Mouse (Mus musculus) gastrocnemius, postnatal 14 days (tissue): ENCODE results near the gene Wnt5a. TPM values are rescaled to one million over a fixed set of nuclear protein-coding genes. Genes with fewer than 3 reads are reported as not detected.
A peak's percentile ranks its signal among the peaks of the same experiment; 100 is the strongest.

Source experiments
- DNase-seq: peaks from one replicate; pipeline ENCODE4 v3.0.0; 2021; ENCODE audit warnings: mixed read lengths
- intact Hi-C: fragments of 180-260 bp; cut with DNase I; formaldehyde crosslinking; loops from one replicate; pipeline ENCODE4 v1.15.1; 2025; ENCODE audit warnings: low total_unique reads
- total RNA-seq, 2 experiments: library from RNA; stranded (reverse); gene quantifications; 2 replicates each; pipeline ENCODE4 v1.2.3; 2021

Gene Wnt5a
- total RNA-seq, 2 experiments from 2014 or later, result 6.6 to 10.0 TPM

DNA sequence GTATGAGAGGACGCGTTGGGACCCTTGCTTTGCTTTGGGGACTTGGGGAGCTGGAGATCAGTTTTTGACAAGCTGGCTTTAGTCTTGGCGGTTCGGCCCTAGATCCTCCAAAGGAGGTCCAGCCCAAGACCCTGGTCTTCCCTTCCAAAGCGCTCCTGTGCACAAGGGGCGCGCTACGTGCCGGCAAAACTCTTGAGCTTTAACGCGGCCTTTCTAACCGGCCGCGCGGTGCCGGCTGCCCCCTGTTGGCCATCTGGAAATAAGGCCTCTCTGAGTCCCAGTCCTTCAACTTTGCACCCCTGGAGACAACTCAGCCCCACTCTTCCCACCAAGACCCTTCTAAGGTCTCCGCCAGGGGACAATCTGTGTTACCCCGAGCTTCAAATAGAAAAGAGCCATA lies 2.9 kb downstream of the Wnt5a start:
- DNase-seq, result peak; percentile 68
- intact Hi-C loops, result no loop called here

DNA sequence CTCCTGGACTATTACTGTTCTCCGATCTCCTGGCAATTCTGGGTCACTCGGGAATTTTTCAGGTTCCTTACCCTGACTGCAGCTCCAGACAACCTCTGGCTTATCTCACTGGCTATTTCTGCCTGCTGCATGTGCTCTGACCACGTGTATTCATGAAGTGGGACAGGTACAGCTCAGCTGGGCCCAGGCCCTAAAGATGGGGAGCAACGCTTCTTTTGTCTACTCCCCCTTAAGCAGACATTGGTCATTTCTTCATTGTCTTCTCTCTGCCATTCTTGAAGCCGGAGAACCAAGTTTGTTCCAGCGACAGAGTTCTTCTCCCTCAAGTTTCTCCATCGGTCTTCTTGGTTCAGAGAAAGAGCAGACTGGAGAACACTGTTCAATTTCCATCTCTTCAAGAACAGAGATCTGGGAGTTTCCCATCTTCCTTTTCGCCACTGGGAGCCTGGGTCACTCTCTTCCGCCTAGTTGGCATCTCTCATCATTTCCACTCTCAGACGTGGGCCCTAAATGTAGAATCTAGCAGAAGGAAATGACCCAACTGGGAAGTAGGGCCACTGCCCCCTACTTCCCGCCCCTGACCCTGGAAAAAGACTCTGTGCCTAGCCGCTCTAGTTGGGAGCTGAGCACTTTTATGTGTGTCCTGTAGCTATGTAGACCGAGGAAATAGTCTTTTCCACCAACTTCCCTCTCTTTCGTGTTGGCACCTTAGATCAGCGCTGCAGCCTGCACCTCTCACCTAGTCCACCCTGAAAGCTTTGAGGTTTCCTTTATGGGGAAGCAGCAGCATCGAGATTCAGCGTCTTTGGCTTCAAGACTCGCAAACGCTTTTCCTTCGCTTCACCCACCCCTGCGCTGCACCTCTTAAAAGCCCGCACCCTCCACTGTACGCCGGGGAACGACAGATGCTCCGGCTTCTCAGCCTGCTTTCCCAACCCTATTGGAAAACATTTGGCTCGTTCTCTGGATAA lies 4.0 kb downstream of the Wnt5a start:
- intact Hi-C loops, result no loop called here
- no peak for DNase-seq

DNA sequence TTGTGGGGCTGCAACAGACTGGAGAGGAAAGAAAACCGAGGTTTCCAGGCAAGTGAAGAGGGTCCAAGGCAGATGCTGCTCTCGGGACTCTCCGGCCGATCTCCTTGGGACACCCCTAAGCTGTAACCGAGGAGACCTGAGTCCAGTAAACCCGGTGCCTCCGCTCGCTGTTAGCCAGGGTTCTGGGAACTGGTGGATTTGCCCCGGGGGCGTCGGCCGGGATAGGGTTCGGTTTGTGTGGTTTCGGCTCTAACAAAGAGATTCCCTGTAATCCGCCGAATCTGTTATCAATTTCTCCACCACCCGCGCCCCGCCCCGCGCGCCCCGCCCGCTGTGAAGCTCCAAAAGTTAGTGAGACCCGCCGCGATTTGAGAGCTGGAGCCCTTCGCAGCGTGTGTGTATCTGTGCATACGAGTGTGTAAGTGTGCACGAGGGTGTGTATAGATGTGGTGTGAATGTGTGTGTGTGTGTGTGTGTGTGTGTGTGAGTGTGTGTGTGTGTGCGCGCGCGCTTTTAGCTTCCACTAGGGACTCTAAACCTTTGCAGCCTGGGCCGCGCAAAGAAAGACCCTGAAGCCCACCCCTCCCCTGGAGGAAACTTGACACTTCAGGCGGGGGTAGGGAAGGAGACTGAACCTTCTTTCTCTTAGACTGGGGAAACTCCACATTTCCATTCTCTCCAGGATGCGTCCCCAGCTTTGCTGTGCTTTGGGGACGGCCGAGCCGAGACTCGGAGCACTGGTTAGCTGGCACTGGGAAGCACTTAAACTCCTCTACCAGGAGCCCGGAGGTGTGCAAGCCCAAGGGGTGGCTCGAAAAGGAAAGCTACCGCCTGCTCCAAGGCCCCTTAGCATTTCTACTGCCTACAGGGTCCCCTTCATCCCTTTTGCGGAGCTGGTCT lies 5.1 kb downstream of the Wnt5a start:
- DNase-seq, result peak; percentile 27
- intact Hi-C loops, result loop anchor here (5.0 kb wide), 1 partner anchor 702 kb away; no protein-coding TSS in a partner anchor

DNA sequence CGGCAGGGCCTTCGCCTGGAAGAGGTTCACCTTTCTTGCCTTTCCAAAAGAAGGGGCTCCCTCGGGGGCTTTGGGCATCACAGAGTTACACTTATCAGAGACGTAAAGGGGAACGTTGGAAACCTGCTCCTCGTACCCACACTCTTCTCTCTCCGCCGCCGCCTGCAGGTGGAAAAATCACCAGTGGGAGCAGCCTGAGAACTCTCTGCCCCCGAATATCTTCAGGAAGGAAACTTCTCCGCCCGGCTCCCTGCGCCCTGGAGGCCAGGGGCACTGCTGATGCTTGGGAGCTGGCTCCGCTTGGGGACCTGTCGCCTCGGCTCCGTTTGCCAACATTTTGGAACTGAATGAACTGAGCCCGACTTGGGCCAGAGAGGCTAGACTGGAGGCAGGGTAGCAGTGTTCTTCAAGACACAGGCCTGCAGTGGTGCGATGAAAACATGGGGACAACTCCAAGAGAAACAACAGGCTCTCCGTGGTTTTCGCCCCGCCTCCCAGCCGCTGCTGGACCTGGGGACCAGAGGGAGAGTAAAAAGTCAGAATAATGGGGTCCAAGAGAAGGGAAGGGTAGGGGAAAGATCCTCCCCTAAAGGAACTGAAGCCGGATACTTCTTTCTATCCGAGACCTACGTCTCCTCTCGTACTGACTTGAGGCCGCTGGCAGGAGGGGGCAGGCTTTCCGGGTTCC lies 5.9 kb downstream of the Wnt5a start:
- intact Hi-C loops, result loop anchor here (5.0 kb wide), 1 partner anchor 703 kb away; no protein-coding TSS in a partner anchor
- DNase-seq, result no peak

DNA sequence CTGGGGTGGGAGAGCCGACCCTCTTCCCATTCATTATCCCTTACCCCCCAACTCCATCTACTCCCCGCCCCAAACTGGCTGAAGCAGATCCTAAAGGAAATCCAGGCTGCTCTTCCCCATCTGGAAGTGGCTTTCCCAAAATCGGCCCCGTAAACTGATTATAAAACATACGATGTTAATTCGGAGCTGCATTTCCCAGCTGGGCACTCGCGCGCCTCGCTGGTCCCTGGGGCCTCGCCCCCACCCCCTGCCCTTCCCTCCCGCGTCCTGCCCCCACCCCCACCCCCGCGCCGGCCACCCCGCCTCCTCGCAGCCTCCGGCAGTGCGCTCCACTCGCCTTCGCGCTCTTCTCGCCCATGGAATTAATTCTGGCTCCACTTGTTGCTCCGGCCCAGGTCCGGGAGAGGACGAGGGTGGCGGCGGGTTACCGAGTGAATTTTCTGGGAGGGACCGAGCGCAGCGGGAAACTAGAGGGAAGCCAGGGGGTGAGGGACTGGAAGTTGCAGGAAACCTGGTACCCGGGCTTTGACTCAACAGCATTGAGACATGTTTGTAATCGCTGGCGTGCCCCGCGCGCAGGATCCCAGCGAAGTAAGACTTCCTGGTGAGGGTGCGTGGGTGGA lies 6.6 kb downstream of the Wnt5a start:
- intact Hi-C loops, result loop anchor here (5.0 kb wide), 1 partner anchor 704 kb away; no protein-coding TSS in a partner anchor
- no peak for DNase-seq

DNA sequence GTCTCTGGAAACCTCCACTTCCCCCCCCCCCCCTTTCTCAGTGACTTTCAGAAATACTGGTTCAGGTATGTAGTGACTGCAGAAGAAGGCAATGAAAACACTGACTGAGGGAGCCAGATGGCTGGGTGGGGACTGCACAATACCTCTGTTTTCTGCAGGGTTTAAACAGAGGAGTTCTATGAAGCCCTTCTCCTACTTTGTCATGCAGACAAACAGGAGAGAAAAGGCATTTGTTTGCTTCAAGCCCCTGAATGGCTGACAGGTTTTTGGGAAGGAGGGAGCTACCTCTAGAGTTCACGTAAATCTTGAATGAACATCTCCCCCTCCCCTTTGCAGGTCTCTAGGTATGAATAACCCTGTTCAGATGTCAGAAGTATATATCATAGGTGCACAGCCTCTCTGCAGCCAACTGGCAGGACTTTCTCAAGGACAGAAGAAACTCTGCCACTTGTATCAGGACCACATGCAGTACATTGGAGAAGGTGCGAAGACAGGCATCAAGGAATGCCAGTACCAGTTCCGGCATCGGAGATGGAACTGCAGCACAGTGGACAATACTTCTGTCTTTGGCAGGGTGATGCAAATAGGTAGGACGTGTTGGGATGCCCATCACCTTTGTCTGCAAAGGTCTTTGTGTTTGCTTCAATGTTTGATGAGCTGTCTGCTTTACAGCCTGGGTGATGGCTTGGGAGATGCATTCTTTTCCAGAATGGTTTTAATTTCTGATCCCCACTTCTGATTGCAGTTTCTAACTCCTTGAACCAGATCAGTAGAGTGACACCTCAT lies 8.4 kb downstream of the Wnt5a start:
- DNase-seq, result no peak
- intact Hi-C loops, result loop anchor here (5.0 kb wide), 1 partner anchor 706 kb away; no protein-coding TSS in a partner anchor

DNA sequence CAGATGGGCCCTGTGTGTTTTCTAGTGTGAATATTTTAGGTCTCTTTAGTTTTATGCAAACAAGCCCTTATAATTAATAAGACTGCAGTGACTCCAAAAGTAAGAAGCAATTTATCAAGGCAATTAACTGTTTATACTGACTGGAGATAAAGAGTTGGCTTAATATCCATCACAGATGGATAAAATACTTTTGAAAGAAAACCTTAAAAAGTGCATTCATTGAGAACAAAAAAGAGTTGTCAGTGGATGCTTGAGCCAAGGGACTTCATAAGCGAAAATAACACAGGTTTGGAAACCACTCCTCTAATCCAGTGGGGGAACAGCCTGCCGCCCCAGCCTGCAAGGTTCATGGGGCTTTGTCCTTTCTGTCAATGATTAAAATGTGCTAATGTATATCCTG lies 9.6 kb downstream of the Wnt5a start:
- intact Hi-C loops, result loop anchor here (5.0 kb wide), 1 partner anchor 707 kb away; no protein-coding TSS in a partner anchor
- no peak for DNase-seq

DNA sequence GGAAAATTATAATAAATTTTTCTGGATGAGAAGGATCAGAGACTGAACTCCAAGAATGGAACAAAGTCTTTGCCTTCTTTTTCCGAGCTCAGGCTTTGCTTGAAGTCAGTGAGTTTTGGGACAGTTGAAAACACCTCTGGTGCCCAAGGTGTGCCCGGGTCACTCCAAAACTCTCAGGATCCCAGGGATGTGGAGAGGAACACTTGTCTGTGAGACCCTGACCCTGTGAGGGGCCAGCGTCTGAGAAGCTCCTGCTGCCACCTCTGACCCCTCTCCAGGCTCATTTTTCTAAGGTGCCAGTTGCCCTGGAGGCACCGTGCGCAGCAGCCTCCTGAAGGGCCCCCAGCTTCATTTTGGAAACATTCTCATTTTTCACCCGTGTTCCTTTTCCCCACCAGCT lies 10.8 kb downstream of the Wnt5a start:
- no peak for DNase-seq
- intact Hi-C loops, result no loop called here

DNA sequence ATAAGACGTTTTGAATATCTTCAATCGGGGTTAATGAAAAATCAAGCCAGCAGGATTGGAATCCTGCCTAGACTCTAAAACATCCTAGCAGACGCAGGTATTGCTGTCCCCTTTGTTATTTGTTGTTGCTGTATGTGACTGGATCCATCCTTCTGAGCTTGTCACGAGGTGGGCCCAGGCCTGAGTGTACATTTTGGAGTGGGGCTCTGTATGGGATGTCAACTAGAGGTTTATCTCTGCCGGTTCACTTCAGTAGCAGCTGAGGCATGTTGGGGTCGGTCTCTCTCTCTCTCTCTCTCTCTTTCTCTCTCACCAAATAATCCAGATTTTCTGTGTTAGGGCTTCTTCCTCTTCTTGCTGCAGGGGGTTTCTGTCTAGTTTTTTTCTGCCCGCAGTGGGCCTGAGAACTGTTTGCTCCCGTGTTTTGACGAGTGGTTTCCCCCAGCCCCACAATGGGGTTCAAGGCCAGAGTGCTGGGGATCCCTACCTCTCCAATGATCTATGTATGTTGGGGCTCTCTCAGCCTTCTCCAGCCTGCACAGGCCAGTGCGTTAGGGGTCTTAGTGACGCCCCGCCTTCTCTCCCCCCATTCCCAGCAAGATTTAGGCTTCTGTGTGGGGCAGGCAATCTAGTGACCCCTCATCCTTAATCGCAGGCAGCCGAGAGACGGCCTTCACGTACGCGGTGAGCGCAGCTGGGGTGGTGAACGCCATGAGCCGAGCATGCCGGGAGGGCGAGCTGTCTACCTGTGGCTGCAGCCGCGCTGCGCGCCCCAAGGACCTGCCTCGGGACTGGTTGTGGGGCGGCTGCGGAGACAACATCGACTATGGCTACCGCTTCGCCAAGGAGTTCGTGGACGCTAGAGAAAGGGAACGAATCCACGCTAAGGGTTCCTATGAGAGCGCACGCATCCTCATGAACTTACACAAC lies 13.3 kb downstream of the Wnt5a start:
- no peak for DNase-seq
- intact Hi-C loops, result loop anchor here (2.0 kb wide), 1 partner anchor 23 kb away; no protein-coding TSS in a partner anchor

DNA sequence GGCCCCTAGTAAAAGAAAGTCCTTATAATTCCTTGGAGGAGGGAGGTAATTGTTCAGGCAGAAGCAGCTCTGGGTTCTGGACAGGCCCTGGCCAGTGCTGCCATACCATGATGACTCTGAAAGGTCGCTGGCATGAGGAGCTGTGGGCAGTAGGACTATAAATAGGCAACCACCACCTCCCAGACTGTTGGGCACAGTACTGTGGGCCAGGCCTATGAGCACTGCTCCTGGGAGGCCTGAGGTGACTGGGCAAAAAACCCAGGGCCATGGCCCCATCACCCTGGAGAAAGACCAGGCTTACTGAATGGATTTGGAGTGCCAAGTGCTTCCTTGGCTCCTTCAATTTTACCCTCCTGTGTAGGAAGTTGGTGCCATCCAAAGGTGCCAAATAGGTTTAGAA lies 16.6 kb downstream of the Wnt5a start:
- no peak for DNase-seq
- intact Hi-C loops, result no loop called here

DNA sequence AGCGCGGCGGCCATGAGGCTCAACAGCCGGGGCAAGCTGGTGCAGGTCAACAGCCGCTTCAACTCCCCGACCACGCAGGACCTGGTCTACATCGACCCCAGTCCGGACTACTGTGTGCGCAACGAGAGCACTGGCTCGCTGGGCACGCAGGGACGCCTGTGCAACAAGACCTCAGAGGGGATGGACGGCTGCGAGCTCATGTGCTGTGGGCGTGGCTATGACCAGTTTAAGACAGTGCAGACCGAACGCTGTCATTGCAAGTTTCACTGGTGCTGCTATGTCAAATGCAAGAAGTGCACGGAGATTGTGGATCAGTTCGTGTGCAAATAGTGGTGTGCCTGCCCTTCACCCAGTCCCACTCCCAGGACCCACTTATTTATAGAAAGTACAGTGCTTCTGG lies 18.1 kb downstream of the Wnt5a start:
- intact Hi-C loops, result no loop called here
- no peak for DNase-seq

DNA sequence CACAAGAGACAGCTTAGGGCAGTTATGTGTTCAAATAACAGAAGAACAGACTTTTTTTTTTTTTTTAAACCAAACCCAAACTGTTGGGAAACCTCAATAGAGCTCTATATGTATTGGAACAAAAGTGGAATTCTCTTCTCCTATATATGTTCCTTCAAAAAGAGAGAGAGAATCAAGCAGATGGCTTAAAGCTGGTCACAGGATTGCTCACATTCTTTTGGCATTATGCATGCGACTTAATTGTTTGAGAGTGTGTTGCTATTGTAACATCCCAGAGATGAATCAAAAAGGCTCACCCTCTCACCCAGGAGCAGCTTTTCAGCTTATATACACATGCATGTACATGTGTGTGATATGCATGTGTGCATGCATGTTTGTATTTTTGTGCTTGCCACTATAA lies 21.0 kb downstream of the Wnt5a start:
- intact Hi-C loops, result no loop called here
- DNase-seq, result no peak

DNA sequence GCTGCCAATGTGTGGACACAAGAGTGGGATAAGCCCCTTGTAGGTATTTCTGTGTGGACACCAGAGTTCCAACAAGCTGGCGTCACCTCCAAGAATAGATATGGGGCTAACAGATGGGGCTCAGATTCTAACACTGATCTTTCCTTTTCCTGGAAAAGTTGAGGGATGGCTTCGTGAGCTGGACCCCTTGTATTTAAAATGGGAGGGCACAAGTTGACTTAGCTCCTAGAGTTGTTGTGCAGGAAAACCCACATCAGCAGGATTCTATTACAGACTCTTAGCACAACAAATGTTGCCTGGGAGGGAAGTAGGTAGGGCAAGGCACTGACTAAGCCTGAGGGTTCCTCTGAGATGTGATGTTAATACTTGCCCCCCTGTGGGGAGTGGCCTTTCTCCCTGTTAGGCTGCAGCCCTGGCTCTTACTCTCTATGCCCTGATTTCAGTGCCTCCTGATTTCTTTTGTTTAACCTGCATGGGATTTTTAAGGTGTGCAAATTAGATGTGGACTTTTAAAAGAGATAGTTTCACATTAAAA lies 23.7 kb downstream of the Wnt5a start:
- intact Hi-C loops, result no loop called here
- DNase-seq, result no peak

DNA sequence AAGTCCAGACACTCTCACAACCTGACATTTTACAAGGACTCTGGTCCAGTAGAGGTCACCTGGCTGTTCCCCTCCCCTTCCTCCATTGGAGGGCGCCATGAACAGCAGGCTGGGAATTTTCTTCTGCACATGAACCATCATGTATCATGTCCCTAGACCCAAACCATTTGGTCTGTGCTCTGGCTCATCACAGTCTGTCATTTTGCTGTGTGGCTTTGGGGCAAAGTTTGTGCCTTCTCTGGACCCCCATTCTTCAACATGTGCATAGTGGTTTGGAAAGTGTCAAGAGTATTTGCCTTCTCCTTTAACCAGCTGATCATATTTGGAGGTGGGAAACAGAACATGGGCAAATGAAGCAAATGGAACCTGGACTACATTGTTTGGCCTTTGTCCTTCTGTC lies 27.0 kb downstream of the Wnt5a start:
- DNase-seq, result no peak
- intact Hi-C loops, result no loop called here

DNA sequence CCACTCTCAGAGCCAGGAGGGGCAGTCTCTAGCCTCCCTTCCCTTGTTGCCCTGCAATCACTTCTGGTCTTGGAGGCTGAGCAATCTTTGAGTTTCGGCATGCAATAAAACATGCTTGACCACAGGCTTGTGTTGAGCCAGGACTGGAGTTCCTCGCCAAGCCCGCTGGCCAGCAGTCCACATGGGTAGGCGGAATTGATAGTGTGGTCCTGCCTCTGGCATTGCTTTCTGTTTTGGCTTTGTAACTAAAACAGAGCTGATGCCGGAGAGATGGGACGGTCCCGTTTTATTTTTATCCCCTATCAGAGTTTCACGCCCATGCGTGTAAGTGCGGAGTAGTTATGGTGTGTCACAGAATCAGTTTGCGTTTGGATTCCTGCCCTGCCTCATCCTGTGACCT lies 28.4 kb downstream of the Wnt5a start:
- intact Hi-C loops, result no loop called here
- peak; percentile 70 for DNase-seq

DNA sequence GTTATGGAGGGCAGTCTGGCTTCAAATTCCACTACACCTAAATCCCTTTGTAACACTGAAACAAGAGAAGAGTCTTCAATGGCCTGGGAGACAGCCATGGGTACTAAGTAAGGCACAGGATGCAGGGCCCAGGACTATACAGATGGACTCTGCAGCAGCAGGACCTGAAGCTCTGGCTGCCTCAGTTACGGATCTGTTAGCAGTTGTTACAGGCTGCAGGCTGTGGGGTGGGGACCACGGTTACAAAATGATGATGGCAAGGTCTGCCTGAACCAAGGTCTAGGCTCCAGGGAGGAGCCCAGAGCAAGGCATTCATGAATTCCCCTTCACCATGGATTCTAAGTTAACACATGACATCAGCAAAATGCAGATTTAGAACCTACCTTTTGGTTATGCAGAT lies 29.3 kb downstream of the Wnt5a start:
- intact Hi-C loops, result no loop called here
- DNase-seq, result no peak

DNA sequence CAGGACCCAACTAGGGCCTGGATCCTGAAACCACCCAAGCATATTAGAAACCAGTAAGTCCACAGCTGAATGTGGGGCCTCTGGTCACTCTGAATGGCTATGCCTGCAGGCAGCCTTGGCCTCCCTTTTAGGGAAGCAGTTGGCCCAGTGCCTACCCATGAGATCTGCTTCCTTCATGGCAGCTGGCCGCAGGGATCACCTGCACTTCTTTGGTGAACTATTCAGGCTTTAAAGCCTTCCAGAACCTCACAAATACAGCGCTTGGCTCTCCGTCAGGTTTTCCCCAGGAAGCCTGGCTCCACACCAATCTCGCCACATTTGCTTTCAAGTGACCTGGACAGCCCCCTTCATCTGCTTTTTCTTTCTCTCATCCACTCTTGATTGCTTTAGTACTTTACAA lies 31.3 kb downstream of the Wnt5a start:
- DNase-seq, result peak; percentile 53
- intact Hi-C loops, result no loop called here
